Mouse (Mus musculus): ENCODE results near the gene Sncg.

Gene Sncg

DNA sequence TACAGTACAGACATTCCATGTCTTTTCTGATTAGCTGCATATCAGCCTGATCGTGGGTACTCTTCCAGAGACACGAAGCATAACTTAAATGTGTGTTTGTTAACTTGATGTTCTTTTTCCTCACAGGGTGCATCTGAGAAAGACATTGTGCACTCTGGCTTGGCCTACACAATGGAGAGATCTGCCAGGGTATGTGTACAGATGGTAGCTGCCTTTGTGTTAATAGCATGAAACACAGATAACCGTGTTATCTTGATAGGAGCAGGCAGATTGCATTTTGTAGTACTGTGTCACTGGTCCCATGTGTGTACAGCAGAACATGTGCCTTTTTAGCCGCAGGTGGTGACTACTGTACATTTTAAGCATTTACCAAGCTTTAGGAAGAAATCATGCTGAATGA is 32.6 kb downstream of the Sncg start:
- no peak for DNase-seq (ENCODE audit: low spot score in 2 of 2)

DNA sequence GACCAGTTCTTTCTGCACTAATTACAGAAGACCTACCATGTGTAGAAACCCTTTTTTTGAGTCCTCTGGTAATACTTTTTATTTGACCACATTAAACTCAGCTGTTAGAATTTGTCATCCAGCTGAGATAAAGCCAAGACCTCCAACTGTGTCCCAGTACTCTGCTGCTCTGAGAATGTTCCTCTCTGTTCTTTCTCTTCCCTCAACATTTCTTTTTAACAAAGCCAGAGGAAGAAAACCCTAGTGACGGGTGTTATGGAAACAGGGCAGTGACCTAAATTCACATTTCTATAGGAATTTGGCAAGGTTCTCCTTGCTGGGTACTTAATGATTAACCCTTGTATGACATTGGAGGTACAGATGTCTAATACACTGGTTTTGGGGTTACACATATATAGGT is 35.1 kb downstream of the Sncg start:
- DNase-seq (ENCODE audit: low spot score in 2 of 2) = no peak

DNA sequence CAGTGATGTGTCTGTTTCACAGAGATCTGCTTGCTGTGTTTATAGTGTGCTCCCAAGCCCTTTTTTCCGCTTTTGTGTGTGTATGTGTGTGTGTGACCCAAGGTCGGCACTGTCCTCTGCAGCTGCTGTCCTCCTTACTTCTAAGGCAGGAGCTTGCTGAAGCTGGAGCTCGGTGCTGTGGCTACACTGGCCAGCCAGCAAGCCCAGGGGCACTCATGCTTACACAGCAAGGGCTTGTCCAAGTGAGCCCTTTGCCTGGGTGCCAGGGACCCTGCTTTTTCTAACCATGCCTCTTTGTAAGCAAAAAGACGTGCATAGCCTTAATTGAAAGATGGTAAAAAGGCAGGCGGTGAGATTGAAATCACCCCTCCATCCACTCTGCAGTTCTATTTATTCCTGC is 42.1 kb downstream of the Sncg start:
- DNase-seq (ENCODE audit: low spot score in 2 of 2) = peak; percentile 82 to 89

DNA sequence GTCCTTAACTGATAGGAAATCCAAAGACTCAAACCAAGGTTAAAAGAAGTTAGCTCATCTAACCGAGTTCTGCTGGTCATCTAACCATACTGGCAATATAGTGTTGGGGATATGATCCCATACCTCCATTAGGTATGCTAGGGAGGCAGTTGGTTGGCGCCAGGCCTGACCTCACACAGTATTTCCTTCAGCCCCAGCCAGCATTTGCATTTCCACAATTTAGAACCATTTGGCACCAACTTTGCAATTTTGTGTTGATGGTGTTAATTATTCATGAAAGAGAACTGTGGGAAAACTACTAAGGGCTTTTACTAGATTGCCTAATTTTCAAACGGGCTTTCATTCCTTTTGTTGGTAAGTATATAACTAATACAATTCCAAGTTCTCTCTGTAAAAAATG is 42.7 kb downstream of the Sncg start:
- DNase-seq (ENCODE audit: low spot score in 2 of 2) = peak; percentile 77 to 78

DNA sequence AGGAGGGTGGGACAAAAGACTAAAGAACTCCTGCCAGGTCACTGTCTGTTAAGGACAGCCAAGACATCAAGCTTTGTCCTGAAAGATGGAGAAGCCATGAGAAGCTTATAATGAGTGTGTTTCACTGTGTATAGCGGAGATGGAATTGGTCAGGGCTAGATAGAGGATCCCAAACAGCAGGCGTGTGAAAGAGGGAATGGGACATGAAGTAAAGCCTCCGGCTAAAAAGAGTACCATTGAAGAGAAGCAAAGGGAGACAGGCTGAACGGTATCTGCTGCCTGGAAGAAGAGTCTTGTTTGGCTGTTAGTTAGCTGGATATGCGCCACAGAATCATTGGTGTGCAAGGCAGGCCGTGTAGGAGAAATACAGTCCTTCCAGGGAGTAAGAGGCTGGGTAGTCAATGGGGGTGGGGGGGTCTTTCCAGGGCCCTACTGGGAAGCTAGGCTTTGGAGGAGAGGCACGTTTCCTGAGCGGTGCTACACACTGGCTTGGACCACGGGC is 43.9 kb downstream of the Sncg start:
- peak; percentile 47 to 64 for DNase-seq (ENCODE audit: low spot score in 2 of 2)

DNA sequence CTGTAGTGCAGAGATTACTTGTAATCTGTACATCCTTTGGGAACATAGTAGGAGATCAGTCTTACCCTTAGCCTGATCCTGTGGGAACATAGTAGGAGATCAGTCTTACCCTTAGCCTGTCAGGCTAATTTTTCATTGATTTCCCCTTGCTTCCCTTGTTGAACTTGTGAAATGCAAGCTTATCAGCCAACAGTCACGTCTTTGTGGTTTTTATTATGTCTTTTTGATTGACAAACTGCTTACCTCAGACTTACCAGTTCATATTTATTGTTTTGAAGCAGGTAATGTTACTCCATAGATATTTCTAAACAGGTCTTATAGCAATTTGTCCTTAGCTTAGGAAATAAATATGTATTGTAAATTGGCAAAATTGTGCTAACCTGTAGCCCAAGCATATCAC is 47.0 kb downstream of the Sncg start:
- no peak for DNase-seq (ENCODE audit: low spot score in 2 of 2)

DNA sequence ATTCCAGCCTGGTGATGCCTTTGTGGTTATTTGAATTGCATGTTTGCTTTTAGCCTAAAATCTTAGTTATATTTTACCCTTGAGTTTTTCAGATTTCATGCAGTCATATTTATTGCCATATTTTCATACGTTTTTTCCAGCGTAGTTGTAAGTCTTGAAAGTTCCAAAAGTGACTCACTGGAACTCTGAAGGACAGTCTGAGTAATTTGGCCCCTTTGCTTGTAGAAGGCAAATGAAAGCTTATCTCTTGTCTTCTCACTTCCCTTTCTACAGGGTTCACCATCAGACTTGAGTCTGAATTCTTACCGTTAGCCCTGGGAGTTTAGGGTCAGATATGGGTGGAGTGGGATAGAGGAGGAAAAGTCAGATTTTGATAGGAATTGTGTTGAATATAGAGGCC is 48.0 kb downstream of the Sncg start:
- DNase-seq (ENCODE audit: low spot score in 2 of 2) = no peak

DNA sequence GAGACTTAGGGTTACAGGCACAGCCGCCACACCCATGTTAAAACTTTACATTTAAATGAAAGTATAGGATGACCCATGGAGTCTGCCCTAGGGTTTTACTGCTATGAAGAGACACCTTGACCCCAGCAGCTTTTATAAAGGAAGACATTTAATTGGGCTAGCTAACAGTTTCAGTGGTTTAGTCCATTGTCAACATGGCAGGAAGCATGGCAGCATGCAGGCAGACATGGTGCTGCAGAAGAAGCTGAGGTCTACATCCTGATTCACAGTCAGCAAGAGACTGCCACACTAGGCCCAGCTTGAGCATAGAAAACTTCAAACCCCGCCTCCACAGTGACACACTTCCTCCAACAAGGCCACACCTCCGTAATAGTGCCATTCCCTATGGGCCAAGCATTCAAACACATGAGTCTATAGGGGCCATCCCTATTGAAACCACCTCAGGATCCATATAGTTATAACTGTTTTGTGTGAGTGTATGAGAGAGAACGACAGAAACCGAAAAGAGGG is 51.0 kb downstream of the Sncg start:
- no peak for DNase-seq (ENCODE audit: low spot score in 2 of 2)

Measured in right cerebral cortex, postnatal 10 days (tissue).